Mouse (Mus musculus) layer of hippocampus, adult 18-20 months (tissue): ENCODE measurements around the gene Skap2. TPM values are rescaled to one million over a fixed set of nuclear protein-coding genes. Genes with fewer than 3 reads are reported as not detected.

Experiments used
- DNase-seq, 2 experiments: peaks; one replicate each; pipeline ENCODE4 v3.0.0; 2022; ENCODE audit warnings: low spot score in 2 of 2
- long read RNA-seq: library from polyadenylated mRNA; stranded (forward); transcript quantifications from one replicate; pipeline ENCODE4 v2.0.0, GENCODE M21; 2021
- total RNA-seq, 2 experiments: library from RNA; stranded (reverse); gene quantifications; 2 replicates each; pipeline ENCODE4 v1.2.3; 2021

The Skap2 gene
- 10 to 100 TPM; 20.8 to 21.4 TPM for total RNA-seq
- long read RNA-seq, transcript Skap2-205 (13 exons, 3,382 nt), result major isoform, 22 of 26 reads
- long read RNA-seq, partial matches to known transcripts, result 1 of 26 reads
- long read RNA-seq, other reads (novel, unspliced or antisense), result 3 of 26 reads

GRCm38 (mm10) chr6:52012409-52013244, at the start of gene Skap2:
Gene Skap2, minus strand, starts transcription at chr6:52012549.
- DNase-seq, result peak; percentile 97 to 99

GRCm38 (mm10) chr6:52058899-52059448, 46.6 kb upstream of the Skap2 start:
- no peak for DNase-seq

DNA sequence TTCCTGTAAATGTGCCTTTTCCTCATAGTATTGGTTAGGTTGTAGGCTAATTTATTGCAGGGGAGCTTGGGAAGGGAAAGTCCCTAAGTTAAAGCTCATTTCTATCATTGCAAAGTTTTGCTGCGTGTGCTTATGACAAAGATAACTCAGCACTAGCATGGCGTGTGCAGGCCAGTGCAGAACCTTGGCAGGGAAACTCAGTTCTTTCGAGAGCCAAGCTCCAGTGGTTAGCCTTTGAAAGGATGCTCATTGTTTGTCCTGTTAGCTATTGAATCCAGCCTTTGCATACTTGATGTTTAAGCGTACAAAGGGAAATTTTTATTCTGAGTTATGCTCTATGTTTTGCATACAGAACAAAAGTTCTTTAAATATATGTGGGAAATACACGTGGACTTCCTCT, 45.8 kb upstream of the Skap2 start:
- peak in 1 of 2 experiments; percentile 39 for DNase-seq

DNA sequence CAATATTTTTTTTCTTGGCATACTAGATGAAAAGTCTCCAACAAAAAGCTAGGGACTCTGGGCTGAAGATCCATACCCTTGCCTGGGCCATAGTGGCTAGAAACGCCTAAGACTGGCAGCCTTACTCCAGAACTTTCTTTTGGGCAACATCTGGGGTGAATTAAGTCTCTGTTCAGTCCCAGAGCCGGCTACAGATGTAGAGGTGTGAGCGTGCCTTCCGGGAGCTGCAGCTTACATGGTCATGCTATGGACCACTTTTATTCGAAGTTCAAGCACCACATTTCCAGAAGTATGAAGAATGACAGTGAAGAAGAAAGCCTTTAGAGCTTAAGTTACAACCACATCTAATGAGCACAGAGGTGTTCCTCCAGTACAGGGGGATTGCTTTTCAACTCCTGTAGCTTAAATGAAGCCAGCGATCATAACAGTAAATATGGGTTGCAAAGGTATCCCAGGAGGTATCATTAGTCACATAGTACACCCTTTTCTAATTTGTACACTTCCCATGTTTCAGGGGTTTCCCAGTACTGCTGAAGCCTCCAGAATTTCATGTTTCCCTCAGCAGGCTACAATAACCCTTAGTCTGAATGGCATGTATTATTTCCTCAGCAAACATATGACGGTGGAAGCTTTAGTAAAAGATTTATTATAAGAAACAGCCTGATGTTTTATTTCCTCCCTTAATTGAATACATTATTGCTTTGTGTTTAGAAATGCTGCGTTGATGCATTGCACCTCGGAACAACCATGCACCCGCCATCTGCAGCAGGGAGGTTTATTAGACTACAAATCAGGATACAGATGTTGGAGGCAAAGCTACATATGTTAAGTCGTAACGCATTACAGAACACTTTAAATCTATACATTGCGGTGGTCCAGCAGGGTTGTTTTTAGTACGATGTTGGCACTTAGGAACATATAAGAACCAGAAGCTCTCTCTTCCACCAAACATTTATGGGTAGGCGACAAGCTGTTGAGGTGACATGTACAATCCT, 41.5 kb upstream of the Skap2 start:
- no peak for DNase-seq

DNA sequence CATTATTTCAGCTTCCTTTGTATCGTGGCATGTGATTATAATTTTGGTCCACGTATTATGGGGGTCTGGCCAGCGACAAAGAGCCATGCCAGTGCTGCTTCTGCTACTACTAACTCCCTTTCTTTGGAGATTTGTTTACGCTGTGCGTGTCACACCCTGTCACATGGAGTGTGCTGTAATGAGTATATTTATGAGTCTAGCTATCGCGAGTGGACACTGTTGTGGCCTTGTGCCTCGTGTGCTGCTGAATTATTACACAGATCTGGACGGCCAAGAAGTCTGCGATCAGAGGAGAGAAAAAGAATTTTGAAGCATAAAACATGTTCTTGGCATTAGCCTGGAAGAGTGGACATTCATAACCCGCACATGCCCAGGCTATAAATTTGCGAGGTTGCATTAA, 37.7 kb upstream of the Skap2 start:
- no peak for DNase-seq

GRCm38 (mm10) chr6:52045517-52045916, 33.2 kb upstream of the Skap2 start:
- DNase-seq, result no peak

GRCm38 (mm10) chr6:52036077-52036476, 23.7 kb upstream of the Skap2 start:
- DNase-seq, result no peak

- no peak for DNase-seq
Measured at GRCm38 (mm10) chr6:52031181-52031580, 18.8 kb upstream of the Skap2 start.

DNA sequence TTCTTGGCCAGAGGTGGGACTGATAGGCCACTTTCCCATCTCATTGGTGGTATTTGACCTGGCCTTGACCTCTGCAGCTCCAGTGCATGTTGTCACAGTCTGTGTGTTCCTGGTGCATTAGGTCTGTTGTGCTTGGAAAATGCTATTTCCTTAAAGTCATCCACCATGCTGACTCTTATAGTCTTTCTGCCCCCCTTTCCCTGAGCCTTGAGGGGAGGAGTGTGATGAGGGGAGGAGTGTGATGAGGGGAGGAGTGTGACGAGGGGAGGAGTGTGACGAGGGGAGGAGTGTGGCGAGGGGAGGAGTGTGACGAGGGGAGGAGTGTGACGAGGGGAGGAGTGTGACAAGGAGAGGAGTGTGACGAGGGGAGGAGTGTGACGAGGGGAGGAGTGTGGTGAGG, 15.8 kb upstream of the Skap2 start:
- DNase-seq, result no peak

DNA sequence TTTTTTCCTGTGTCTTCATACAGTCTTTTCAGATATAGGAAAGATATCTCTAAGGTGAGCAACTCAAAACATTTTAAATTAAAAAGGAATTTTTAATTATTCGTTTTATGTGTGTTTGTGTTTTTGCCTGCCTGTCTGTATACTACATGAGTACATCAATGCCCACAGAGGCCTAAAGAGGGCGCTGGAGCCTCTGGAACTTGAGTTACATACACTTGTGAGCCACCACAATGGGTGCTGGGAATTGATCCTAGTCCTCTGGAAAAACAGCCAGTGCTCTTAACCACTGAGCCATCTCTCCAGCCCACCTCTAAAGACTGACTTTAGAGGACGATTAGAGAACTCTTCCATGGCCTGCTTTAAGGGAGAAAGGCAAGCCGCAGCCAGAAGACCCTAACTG, 14.8 kb upstream of the Skap2 start:
- DNase-seq, result no peak

- no peak for DNase-seq
Measured at GRCm38 (mm10) chr6:52026281-52026680, 13.9 kb upstream of the Skap2 start.

DNA sequence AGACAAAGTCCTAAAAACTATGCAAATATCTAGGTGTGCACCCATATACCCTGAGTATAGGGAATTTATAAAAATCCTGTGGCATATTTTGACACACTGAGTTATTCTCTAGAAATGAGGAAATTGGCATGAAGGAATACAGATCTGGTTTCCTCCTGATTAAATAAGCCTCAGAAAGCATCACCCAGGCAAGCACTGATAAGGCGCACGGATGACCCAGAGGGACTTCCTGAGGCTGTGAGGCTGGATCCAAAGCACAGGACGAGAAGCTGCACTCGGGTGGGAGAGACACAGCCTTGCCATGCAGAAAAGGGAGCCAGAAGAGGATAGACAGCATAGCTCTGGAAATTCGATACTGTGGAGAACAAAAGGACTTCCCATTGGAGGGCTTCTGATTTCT, 12.4 kb upstream of the Skap2 start:
- DNase-seq, result no peak

DNA sequence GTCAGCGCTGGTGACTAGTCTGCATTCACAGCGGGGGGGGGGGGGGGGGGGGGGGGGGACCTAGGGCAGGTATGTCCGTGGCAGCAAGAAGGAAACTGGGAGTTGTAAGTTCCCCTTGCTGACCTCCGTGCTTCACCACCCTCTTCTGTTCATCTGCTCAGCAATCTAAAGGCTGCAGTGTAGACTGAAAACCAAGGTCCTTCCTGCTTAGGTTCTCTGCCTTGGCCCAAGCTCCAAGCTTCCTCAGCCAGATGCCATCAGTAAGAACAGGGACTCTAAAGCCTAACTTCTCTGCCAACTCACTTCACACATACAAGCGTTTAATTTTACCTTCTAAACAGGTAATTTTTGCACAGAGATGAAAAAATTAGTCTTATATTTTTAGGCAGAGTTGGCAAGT, 10.0 kb upstream of the Skap2 start:
- no peak for DNase-seq

DNA sequence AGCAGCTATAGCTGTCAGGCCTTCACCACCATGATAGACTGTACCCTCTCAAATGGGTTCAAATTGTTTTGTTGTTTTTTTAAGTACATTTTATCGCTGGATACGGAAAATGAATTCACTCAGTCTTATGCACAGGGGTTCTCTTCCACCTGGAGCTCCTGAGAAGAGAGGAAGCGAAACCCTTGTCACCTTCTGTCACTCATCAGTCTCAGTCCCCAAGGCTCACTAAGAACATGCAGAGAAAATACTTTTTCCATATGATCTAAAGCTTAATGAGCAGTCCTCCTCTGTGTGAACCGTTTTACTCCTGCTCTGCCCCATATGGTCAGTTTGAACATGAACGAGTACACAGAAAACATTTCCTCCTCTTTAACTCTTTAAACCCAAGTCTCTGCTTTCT, 7.9 kb upstream of the Skap2 start:
- no peak for DNase-seq

DNA sequence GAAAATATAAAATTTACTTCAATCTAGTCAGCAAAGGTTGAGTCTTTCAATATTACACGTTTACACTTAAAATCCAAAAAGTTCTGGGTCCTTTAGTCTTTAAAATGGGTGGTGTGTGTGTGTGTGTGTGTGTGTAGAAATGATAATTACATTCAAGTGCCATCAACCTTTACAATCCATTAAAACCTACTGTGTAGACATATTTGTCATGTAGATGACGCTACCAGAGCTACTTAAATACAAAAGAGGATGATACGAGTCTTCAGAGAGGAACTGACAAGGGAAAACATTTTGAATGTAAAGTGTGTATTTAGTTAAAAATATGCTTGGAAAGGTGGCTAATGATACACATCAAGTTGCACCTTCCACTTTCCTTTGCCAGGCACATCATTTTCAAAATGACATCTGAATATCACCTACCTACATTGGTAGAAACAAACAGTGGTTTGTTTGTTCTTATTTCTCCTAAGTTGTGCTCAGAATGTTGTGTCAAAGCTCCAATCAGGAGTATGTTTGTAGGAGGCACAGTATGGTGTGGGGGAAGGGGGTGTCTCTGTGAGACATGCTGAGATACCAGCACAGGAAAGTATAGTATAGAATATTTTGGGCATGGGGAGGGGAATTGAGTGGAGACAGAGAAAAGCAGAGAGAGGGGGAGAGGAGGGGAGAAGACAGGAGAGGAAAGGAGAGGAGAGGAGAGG, 1.0 kb upstream of the Skap2 start:
- DNase-seq, result no peak

DNA sequence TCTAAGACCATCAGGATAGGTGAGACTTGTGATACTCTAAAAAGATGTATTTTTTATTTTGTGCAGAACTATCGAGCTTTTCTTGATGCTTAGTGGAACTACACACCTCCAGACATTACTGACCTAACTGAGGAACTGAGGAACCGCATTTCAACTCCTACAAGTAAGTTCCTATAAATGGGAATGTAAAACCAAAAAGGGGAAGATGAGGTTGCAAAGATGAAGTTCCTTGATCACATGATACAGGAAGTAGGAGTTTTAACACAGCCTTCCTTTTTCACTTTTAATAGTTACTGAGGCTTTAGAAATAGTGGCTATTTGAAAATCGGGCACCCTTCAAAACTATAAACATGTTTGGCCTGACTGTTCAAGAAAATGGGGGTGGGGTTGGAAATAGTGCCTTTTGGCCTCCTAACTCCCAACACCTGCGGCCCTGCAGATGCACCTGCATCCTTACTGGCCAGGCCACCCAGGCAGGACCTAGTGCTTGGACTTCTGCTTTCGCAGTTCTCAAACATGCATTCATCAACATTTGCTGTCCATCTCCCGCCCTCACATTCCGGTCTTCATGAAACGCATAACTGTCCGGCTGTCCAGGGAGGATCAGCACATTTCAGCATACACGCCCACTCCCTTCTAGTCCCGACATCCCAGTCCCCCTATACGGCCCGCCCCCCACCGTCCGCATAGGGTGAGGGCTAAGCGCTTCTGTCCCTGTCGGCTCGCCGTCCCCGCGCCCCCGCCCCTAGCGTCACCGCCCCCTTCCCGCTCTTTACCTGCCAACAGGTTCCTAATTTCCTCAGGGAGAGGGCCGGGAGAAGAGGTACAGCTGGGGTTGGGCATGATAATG, 565 bp downstream of the Skap2 start:
- DNase-seq, result no peak

DNA sequence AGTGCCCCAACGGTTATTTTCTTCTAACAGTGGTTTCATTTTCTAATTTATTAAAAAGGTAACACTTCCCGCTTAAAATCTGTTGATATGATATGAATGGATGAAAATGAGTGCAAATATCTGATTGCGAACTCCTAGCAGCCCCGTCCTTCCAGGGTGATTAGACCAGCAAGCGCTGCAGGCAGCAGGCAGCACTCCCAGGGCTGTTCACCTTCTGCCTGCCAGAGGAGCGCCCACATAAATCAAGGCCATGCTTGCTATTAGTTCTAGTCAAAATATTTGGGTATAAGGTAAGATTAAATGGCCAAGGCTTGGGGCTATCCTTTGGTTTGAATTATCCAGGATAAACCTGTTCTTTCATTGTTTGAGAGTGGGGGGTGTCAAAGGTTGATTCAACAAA, 3.0 kb downstream of the Skap2 start:
- DNase-seq, result no peak

- no peak for DNase-seq
Measured at GRCm38 (mm10) chr6:52008757-52009156, 3.6 kb downstream of the Skap2 start.

GRCm38 (mm10) chr6:52006649-52007218, 5.6 kb downstream of the Skap2 start:
- no peak for DNase-seq
